Mouse (Mus musculus): ENCODE data around the gene Ccdc70. TPM values are rescaled to one million over a fixed set of nuclear protein-coding genes. Genes with fewer than 3 reads are reported as not detected.

The Ccdc70 gene
- total RNA-seq, 2 experiments from 2014 or later = not detected

Other genes with a start within 250 kb of the Ccdc70 start
- not detected for gene Defa24, start 235.3 kb upstream of the Ccdc70 start, total RNA-seq (2021)
- gene Defb50, start 146.2 kb upstream of the Ccdc70 start, total RNA-seq (2021) = not detected
- gene Defb2, start 129.8 kb upstream of the Ccdc70 start, total RNA-seq (2021) = not detected
- not detected for gene Defb10, start 110.9 kb upstream of the Ccdc70 start, total RNA-seq (2021)
- not detected for gene Defb9, start 84.4 kb upstream of the Ccdc70 start, total RNA-seq (2021)
- gene Defb11, start 63.4 kb upstream of the Ccdc70 start, total RNA-seq (2021) = not detected
- gene Defb15, start 37.1 kb upstream of the Ccdc70 start, total RNA-seq (2021) = not detected
- gene Defb35, start 31.4 kb upstream of the Ccdc70 start, total RNA-seq (2021) = not detected
- gene Defb13, start 23.0 kb upstream of the Ccdc70 start, total RNA-seq (2021) = not detected
- not detected for gene Fam90a1a, start 11.1 kb upstream of the Ccdc70 start, total RNA-seq (2021)
- gene Atp7b, start 90.5 kb downstream of the Ccdc70 start, total RNA-seq (2021) = 1 to 10 TPM; 1.4 to 2.0 TPM
- gene Alg11, start 90.9 kb downstream of the Ccdc70 start, total RNA-seq (2021) = 10 to 100 TPM; 29.6 to 36.1 TPM
- gene Nek5, start 155.3 kb downstream of the Ccdc70 start, total RNA-seq (2021) = not detected
- gene Nek3, start 196.7 kb downstream of the Ccdc70 start, total RNA-seq (2021) = 1 to 10 TPM; 1.8 to 1.9 TPM
- under 1 TPM; 0.14 to 0.42 TPM for gene Ckap2, start 216.0 kb downstream of the Ccdc70 start, total RNA-seq (2021)
- gene Vps36, start 223.0 kb downstream of the Ccdc70 start, total RNA-seq (2021) = 10 to 100 TPM; 20.4 to 24.1 TPM